Mouse (Mus musculus): ENCODE measurements at regions not wholly inside any gene's neighbourhood (a gene's known extent, or its start where the extent isn't known, plus 50 kb on each side); places are given as distances from the start of the nearest gene placed in this dataset.

- no peak for DNase-seq (ENCODE audit: low read depth, low spot score)
These were observed 116.9 kb upstream of the Haao start for GRCm38 (mm10) chr17:83964454-83965211.

GRCm38 (mm10) chr17:83963561-83963960 lies 115.8 kb upstream of the Haao start:
- DNase-seq (ENCODE audit: low read depth, low spot score) = no peak

- no peak for DNase-seq (ENCODE audit: low read depth, low spot score)
These were observed 115.1 kb upstream of the Haao start for GRCm38 (mm10) chr17:83962841-83963240.

- DNase-seq (ENCODE audit: low read depth, low spot score) = no peak
These were observed 114.4 kb upstream of the Haao start for GRCm38 (mm10) chr17:83962126-83962525.

GRCm38 (mm10) chr17:83960821-83961220 lies 113.1 kb upstream of the Haao start:
- no peak for DNase-seq (ENCODE audit: low read depth, low spot score)

GRCm38 (mm10) chr17:83960158-83960557 lies 112.4 kb upstream of the Haao start:
- no peak for DNase-seq (ENCODE audit: low read depth, low spot score)

GRCm38 (mm10) chr17:83959159-83959848 lies 111.5 kb upstream of the Haao start:
- DNase-seq (ENCODE audit: low read depth, low spot score) = no peak

- no peak for DNase-seq (ENCODE audit: low read depth, low spot score)
These were observed 110.9 kb upstream of the Haao start for GRCm38 (mm10) chr17:83958706-83959105.

GRCm38 (mm10) chr17:83957661-83958540 lies 110.1 kb upstream of the Haao start:
- DNase-seq (ENCODE audit: low read depth, low spot score) = no peak

- no peak for DNase-seq (ENCODE audit: low read depth, low spot score)
These were observed 109.2 kb upstream of the Haao start for GRCm38 (mm10) chr17:83956821-83957565.

GRCm38 (mm10) chr17:83955978-83956377 lies 108.2 kb upstream of the Haao start:
- DNase-seq (ENCODE audit: low read depth, low spot score) = no peak

GRCm38 (mm10) chr17:83955058-83955697 lies 107.4 kb upstream of the Haao start:
- no peak for DNase-seq (ENCODE audit: low read depth, low spot score)

GRCm38 (mm10) chr17:83954291-83955057 lies 106.7 kb upstream of the Haao start:
- no peak for DNase-seq (ENCODE audit: low read depth, low spot score)

- DNase-seq (ENCODE audit: low read depth, low spot score) = no peak
These were observed 105.9 kb upstream of the Haao start for GRCm38 (mm10) chr17:83953656-83954055.

- no peak for DNase-seq (ENCODE audit: low read depth, low spot score)
These were observed 99.0 kb upstream of the Haao start for GRCm38 (mm10) chr17:83946718-83947117.

GRCm38 (mm10) chr17:83939344-83939743 lies 91.6 kb upstream of the Haao start:
- DNase-seq (ENCODE audit: low read depth, low spot score) = no peak

GRCm38 (mm10) chr17:83938671-83939244 lies 91.0 kb upstream of the Haao start:
- no peak for DNase-seq (ENCODE audit: low read depth, low spot score)

- no peak for DNase-seq (ENCODE audit: low read depth, low spot score)
These were observed 89.8 kb upstream of the Haao start for GRCm38 (mm10) chr17:83937576-83937975.

GRCm38 (mm10) chr17:83936677-83937076 lies 88.9 kb upstream of the Haao start:
- no peak for DNase-seq (ENCODE audit: low read depth, low spot score)

- no peak for DNase-seq (ENCODE audit: low read depth, low spot score)
These were observed 88.2 kb upstream of the Haao start for GRCm38 (mm10) chr17:83935969-83936368.

All from c-Kit-negative CD71-positive TER-119-positive erythroid progenitor cells, embryonic 14.5 days (primary cell).